Mouse (Mus musculus): ENCODE results near the gene Bcs1l.

Bcs1l gene

GRCm38 (mm10) chr1:74587773-74588445 is at the start of gene Bcs1l, which contains the start of gene Zfp142:
Gene Bcs1l, plus strand, starts transcription at chr1:74588289.
Gene Zfp142, minus strand, starts transcription at chr1:74588246.
- peak; percentile 99 for DNase-seq (ENCODE audit: low read depth, low spot score)

DNA sequence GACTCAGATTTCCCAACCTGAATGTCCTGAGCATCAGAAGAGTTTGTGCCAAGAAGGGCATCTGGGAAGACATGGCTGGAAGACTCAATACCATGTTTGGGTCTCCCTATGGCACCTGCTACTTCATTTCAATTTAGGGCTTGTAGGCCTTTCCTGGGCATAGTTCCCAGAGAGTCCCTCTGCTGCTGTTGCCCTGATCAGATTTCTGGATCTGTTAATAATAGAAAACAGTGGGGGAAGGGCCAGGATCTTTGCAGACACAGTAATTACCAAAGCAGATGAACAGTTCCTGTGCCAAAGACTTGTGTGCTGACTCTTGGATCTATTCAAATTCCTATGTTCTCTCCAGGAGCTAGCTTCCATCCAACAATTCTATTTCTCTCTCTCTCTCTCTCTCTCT is 49.4 kb upstream of the Bcs1l start:
- DNase-seq (ENCODE audit: low read depth, low spot score) = no peak

DNA sequence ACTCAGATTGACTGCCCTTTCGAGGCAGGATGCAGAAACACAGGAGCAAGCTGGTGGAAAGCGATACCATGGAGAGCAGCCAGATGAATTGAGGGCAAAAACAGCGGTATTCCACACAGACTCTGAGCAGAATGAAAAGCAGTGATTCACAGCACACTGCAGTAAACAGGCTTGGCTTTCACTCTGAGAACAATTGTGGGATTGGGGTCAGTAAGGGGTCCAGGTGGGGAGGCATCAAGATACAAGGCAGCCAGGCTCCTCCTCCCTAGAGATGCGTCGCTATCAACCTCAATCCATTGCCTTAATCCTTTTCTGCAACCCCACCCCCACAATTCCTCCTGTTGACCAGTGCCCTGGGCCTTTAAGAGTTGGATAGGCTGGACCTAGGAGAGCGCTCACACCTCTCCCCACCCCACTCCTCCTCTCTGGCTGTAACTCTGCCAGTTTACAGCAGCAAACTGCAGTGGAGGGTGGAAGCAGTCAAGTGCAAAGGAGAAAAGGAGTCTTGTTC is 45.6 kb upstream of the Bcs1l start, which contains the start of gene Plcd4:
Gene Plcd4, plus strand, starts transcription at position 438 of the 511 bp plus-strand sequence.
- peak; percentile 14 for DNase-seq (ENCODE audit: low read depth, low spot score)

DNA sequence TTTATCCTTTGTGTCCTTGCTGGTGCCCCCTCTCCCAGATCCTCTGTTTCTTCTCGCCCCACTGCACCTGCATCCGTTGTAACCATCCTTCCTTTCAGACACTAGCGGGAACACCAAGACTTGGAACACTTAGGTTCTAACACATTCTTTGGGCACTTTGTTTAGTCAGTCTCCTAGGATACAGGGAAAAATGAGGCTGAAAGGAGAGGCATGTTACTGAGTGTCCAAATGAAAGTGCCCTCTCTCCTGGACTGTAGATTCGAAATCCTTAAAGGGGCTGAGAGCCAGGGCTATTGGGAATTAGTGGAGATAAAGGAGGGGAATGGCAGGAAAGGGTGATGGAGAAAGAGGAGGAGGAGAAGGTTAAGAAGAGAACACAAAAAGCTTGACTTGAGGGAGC is 43.9 kb upstream of the Bcs1l start, which contains the start of gene Usp37:
Gene Usp37, minus strand, starts transcription at position 101 of the 400 bp plus-strand sequence.
- no peak for DNase-seq (ENCODE audit: low read depth, low spot score)

GRCm38 (mm10) chr1:74559061-74559460 is 29.0 kb upstream of the Bcs1l start:
- no peak for DNase-seq (ENCODE audit: low read depth, low spot score)

- DNase-seq (ENCODE audit: low read depth, low spot score) = no peak
Measured at GRCm38 (mm10) chr1:74565834-74566233, 22.3 kb upstream of the Bcs1l start.

- DNase-seq (ENCODE audit: low read depth, low spot score) = no peak
Measured at GRCm38 (mm10) chr1:74569739-74570719, 18.1 kb upstream of the Bcs1l start.

DNA sequence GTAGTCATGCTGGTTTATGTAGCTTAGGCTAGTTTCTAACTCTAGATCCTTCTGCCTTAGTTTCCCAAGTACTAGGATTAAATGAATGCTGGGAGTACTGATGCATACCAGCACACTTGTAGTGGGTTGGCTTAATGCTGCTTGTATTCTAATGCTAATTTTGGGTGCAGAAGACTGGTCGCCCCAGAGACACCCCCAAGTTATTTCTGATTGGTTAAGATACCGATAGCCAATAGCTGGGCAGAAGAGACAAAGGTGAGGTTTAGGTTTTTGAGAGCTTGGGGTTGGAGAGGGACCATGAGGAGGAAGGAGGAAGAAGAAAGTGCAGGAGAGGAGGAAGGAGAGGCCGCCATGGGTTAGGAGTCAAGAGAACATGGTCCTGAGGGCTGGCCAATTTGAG is 5.5 kb upstream of the Bcs1l start:
- no peak for DNase-seq (ENCODE audit: low read depth, low spot score)

DNA sequence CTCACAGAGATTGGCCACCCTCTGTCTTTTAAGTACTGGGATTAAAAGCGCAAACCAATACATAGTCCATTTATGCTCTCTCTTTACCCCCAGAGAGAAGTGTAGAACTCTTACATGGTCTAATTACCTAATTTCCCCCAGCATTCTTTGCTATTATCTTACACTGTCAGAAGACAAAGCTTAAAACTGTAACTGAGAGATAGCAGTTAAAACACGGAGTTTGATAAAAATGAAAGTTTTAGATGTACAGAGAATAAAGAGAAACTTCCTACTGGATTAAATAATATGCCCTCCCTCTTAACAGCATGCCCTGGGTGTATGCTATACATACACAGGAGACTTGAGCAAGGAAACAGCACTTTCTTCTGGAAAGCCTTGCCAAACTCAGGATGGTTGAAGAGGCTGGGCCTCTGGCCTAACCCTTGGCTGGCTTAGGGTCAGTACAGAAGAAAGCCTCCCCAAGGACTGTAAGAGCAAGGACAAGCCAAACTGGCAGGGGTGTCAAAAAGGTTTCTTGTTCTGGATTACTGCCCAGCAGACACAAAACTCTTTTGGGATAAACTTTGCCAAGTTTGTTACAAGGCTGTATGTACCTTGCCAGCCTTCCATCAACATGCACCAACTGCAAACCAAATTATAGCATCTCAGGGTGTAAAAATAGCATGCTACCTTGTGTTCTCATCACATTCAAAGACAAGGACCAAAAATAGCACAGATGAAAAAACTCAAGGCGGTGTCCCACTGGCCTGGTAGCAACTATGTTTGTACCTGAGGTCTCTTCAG is 3.3 kb upstream of the Bcs1l start:
- DNase-seq (ENCODE audit: low read depth, low spot score) = no peak

- DNase-seq (ENCODE audit: low read depth, low spot score) = no peak
Measured at GRCm38 (mm10) chr1:74587233-74587772, 786 bp upstream of the Bcs1l start.

GRCm38 (mm10) chr1:74594434-74594833 is 6.3 kb downstream of the Bcs1l start:
- DNase-seq (ENCODE audit: low read depth, low spot score) = no peak

DNA sequence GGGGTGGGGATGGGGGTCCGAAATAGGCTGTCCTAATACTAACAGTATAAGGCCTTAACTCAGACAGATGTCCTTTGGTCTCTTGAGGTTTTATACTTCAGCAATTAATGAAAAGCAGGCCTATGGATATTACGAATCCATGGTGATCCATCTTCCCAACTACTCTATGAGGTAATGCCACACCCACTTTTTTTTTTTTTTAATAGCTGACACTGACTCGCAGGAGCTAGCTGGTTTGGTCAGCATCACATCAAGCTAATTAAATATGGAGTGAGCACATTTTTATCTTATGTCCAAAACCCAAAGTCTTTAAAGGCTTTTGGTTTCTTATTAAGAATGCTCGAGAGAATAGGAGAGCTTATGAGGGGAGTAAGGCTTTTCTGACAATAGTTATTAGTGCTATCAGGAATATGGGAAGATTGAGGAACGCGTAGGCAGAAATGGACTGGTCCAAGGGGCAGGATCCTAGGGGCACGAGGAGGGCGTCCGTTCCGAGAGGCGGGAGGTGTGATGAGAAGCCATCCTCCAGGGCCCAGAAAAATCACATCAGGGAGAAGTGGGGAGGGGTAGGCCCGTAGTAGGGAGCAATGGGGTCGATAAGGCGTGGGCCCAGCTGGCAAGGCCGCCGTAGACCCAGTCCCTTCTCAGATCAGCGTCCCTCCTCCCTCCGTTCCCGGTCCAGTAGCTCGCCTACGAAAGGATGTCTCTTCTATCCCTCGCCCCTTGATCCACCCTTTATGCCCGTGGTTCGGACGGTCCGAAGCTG is 12.6 kb downstream of the Bcs1l start:
- DNase-seq (ENCODE audit: low read depth, low spot score) = no peak

DNA sequence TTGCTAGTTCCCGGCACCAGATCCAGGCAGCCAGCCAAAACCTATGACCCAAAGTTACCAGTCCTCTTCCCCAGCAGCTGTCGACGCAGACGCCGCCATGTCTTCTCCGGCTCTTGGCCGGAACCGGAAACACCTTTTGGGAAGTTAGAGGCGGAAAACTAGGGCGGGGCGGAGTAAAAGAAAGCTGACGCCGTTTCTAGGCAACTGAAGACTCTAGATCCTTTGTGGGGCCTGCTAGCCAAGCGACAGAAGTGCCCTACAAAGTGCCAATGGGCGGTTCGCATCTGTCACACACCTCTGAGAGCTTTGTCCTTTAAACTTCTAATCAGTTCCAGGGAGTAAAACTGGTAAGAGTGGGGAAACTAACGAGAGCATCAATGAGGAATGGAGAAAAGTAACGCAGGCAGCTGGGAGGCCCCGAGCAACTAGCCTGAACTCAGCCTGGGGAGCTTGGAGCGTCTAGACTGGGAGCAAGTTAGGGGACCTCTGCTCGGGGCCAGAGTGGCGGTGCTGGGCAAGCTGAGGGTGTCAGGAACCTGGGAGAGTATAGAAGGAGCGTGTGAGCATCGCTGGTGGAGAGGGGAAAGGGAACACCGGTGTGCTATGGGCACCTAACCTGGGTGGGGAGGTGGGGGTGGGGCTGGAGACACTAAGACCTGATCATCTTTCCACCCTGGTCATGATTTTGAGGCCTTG is 13.3 kb downstream of the Bcs1l start, which contains the start of the genes Rnf25 and Stk36:
Gene Rnf25, minus strand, starts transcription at position 131 of the 696 bp plus-strand sequence.
Gene Stk36, plus strand, starts transcription at position 179 of the 696 bp plus-strand sequence.
- peak; percentile 87 for DNase-seq (ENCODE audit: low read depth, low spot score)

GRCm38 (mm10) chr1:74624183-74624582 is 36.1 kb downstream of the Bcs1l start:
- DNase-seq (ENCODE audit: low read depth, low spot score) = no peak

DNA sequence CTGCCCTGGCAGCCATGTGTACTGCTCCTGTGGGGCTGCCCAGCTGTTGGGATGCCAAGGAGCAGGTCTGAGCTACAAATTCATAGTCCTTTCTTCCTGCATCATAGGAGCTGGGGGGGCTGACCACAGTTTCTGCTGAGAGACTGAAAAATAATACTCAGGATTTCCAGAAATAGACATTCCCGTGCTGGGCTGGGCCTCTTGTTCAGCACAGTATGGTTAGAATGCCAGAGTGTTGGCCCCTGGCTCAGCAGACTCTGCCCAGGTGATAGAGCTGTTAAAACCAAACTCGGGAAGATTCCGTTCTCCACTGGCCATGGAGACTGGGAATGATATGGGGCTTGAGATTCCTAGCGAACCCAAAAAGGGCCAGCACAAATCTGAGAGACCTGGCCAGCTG is 38.0 kb downstream of the Bcs1l start:
- no peak for DNase-seq (ENCODE audit: low read depth, low spot score)

DNA sequence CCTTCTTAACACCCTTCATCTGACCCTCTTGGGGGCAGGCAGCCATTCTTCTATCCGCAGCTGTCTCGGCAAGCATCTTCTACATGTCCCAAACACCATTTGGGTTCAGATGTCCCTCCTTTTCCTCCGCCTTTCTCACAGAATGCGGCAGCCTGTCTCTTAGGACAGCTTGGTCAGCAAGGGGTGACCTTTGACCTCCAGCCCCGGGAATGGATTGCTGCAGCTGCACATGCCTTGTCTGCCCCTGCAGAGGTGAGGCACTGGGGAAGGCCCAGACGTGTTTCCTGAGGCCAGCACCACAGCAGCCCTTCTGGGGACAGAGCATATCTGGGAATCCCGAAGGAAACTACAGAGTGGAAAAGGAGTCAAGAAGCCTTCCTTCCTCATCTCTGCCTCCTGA is 39.9 kb downstream of the Bcs1l start:
- peak; percentile 32 for DNase-seq (ENCODE audit: low read depth, low spot score)

DNA sequence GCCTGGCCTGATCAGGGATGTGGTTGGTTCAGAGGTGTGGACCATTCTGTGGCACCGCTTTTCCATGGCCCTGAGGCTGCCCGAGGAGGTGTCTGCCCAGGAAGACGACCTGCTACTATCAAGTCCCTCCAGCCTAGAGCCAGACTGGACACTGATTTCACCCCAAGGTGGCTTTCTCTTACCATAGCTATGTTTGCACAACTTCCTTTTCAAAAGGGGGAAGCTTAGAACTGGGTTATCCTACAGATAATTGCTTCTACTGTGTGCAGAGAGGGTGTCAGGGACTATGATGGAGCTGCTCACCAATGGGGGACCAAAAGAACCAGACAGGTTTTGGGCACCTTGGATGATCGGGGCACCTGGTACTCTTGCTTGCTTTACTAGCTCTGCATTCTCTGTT is 44.6 kb downstream of the Bcs1l start:
- no peak for DNase-seq (ENCODE audit: low read depth, low spot score)
